Mouse (Mus musculus): Measurements from ENCODE around the gene Nme4.
"Not testable (repeated sequence)": the region's sequence is repeated elsewhere in the genome, so short reads cannot be mapped to it uniquely, and the experiment has no call there.

Gene Nme4

DNA sequence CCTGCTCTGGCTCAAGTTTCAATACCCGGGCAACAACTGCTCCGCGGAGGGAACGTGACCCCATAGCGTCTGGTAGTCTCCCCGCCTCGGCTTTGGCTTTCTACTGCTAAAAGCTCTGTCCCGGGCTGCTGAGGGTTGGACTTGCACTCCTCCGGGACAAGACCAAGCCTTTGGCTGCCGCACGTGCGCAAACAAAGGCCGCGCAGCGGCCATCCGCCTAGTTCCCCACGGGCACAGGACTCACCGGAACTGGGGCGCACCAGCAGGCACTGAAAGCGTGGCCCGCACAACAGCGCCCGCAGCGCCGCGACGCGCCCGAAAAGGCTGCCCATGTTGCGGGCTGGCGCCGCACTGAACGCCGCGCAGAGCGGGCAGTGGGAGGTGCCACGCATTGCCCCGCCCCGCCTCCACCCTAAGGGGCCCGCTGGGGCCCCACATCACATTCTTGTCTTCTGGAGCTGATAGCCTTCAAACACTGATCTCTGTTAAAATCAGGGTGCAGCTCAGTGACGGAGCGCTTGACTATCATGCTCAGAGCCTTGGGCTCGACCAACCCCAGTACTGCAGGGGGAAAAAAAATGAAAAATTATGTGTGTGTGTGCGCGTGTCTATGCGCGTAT is at the start of gene Nme4:
TSS of gene Nme4 (minus strand) at position 482 of the 620 bp plus-strand sequence.
- DNase-seq (ENCODE audit: low spot score), result peak; percentile 49

DNA sequence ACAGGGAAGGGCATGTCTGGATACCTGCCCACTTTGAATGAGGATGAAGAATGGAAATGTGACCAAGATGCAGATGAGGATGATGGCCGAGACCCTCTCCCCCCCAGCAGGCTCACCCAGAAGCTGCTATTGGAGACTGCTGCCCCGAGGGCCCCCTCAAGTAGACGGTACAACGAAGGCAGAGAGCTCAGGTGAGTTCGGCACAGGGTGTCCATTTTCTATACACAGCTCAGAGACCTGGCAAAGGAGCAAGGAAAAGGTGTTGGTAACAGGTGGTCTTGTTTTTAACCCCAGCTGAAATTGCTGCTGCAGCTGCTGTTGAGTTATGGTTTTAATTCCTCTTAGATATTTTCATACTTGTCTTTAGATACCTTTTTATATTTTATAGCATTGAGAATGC is 48.0 kb upstream of the Nme4 start:
- DNase-seq (ENCODE audit: low spot score), result no peak

DNA sequence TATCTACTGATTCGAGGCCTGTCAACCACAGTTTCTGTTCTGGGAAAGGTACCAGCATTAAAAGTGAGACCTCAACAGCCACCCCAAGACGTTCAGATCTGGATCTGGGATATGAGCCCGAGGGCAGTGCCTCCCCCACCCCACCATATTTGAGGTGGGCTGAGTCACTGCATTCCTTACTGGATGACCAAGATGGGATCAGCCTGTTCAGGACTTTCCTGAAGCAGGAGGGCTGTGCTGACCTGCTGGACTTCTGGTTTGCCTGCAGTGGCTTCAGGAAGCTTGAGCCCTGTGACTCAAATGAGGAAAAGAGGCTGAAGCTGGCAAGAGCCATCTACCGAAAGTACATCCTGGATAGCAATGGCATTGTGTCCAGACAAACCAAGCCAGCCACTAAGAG is 47.4 kb upstream of the Nme4 start:
- no peak for DNase-seq (ENCODE audit: low spot score)

DNA sequence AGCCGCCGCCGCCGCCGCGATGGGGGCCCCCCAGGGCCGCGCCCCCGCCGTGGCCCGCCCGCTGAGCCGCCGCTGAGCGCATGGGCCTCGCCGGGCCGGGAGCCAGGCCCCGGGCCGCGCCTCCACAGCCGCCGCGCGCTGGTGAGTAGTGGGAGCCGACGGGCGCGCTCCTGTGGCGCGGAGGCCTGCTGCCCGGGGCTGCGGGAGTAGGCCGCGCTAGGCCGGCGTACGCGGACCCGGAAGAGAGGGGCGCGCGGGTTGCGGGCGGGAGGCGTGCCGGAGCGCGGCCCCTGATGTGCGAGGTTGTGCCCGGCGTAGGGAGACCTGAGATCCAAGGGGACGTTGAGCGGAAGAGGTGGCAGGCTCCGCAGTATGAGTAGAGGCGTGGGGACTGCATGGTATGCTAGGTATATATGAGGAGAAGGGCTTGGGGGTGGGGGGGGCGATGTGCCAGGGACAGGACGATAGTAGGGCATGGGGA is 43.5 kb upstream of the Nme4 start:
- peak; percentile 68 for DNase-seq (ENCODE audit: low spot score)

DNA sequence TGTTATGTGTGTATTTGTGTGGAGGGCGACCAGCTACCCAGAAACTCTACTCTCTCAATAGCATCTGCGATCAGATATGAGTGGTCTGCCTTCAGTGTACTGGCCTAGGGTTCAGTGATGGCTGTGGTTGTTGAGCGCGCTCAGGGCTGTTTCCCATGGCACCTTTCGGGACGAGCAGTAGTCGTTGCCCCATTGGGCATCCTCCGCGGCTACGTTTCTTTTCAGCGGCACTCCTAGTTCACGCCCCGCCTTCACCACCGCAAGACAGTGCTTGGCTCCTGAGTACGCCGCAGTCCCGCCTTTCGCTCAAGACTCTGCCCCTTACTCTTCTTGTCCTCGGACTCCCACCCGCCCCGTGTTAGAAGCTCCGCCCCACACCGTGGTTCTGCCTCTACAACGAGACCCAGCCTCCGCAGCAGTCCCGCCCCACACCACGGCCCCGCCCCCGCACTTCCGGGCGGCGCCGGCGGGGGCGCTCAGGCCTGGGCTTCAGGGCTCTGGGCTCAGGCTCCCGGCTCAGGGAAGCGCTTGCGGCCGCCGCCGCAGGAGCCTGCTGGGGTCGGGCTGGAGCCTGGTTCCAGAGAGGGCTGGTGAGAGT is 42.9 kb upstream of the Nme4 start, which contains the start of gene Axin1:
TSS of gene Axin1 (plus strand) at position 450 of the 598 bp plus-strand sequence.
- peak; percentile 98 for DNase-seq (ENCODE audit: low spot score)

DNA sequence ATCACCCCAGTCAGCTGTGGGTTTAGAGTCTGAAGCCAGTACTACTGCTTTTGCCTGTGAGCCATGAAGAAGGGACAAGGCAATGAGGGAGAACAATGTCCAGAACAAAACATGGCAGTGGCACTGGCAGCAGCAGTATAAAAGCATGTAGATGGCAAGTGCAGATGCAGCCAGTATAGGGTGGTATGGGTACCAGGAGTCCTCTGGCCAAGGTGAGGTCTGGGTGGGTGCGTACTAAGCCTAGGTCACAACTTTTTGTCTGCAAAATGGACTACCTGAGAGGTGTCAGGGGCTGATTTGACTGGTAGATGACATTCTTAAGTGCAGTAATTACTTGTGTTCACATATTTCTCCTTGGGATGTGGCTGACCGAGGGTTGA is 42.3 kb upstream of the Nme4 start:
- no peak for DNase-seq (ENCODE audit: low spot score)

DNA sequence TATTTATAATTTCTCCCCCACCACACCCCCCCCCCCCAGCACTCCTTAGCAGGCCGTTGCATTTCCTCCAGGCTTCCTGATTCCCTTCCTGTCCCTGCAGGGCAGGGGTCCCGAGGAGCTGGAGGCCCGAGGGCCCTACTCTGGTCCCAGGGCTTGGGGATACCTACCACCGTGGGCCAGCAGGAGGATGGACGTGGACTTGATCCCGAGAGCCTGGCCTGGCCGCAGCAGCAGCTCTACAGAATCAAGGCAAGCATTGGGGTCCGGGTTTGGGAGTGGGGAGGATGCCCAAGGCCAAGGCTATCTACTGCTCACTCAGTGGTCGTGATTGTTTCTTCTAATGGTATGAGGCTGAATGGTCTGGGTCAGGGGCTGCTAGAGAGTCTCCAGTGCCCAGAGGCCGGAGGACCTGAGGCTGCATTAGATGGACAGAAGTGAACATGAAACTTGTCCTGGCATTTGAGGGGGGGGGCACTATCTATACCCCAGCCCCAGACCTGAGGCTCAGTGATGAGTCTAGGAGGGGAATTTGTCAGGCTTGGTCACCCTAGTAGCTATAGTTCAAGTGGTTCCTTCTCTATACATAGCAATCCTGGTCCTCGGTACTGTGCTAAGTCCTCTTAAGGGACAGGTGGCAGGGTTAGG is 41.8 kb upstream of the Nme4 start:
- DNase-seq (ENCODE audit: low spot score), result no peak

DNA sequence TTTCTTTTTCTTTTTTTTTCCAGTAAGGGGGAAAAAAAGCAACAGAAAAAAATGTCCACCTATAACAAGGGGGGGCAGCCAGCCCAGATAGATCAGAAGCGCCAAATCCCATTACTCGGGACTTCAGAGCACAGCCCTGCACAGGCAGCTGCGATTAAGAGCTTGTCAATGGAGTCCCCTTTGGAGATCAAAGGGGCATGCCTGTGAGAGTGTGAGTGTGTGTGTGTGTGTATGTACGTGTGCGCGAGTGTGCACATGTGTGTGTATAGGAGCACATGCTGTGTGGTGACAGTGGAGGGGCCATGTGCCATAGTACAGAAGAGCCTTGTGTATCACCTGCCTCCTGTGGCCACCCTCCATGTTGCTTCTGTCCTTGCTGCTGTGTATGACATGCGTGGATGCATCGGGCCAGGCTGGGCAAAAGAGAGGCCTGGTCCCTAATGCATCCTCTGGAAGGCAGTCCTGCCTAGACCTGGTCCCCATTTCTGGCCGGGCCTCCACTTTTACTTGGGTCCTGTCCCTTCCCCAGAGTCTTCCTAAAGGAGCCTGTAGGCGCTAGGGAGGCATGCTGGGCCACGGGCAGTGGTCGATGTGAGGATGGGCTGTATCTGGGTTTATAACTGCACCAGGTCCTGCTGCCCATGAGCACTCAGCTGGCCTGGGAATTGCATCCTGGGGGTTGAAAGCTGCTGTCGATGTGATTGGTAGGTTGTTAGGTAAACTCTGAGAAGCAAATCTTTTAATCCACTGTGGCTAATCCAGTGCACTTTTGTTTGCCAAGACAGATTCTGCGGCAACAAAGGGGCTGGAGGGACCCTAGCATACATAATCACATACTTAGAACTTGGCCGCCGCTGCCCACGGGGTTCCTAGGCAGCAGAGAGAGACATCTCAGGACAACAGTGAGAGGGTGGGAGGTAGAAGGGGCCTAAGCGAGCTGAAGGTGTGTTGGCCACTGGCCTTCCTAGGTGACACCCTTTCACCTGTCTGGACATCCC is 36.8 kb upstream of the Nme4 start:
- no peak for DNase-seq (ENCODE audit: low spot score)

DNA sequence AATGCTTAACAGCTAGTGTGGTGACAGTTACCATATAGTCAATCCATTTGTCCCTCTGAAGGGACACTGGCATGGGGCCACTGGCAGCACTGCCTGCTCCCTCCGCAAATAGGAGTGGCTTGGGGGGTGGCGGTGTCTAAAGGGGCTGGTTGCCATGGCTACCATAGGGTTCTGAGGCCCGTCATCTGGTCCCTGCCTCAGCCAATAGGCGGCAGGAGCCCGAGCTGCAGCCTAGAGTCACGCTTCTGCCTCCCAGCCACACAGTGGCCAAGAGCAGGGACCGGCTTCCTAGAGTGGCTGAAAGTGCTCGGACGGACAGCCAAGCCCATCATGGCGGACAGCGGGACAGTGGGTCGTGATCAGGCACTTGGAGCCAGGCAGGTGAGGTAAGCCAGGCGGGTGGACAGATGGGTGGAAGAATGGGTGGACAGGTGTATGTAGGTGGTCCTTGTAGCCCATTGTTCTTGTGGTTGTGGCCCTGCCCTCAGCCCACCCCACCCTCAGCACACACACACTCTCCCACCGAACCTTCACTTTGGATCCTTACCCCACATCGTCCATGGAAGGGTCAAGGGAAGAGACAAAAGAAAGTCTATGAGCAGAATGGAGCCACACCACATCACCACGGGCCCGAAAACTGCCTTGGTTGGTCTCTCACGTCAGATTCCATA is 35.8 kb upstream of the Nme4 start:
- DNase-seq (ENCODE audit: low spot score), result no peak

DNA sequence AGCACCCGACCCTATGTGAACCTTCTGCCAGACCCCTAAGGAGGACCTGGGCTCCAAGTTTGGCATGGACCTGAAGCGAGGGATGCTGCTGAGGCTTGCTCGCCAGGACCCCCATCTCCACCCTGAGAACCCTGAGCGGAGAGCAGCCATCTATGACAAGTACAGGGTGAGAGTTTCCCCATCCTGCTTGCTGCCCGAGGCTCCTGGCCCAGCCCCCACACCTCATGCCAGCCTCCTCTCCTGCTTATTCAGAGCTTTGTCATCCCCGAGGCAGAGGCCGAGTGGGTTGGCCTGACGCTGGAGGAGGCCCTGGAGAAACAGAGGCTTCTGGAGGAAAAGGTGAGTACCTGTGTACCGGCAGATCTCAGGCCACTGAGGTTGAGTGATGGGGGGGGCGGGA is 29.8 kb upstream of the Nme4 start:
- no peak for DNase-seq (ENCODE audit: low spot score)

DNA sequence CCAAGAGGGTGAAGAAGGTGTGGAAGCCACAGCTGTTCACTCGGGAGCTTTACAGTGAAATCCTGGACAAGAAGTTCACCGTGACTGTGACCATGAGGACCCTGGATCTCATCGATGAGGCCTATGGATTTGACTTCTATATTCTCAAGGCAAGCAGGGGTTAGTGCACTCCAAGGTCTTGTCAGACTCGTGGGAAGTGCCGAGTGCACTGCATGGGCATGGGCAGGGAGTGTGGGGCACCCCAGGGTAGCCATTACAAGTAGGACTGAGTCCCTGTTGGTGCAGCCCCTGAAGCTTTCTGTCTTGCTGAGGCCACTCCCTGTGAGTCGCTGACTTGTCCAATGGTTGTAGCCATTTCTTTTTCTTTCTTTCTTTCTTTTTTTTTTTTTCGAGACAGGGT is 29.2 kb upstream of the Nme4 start:
- no peak for DNase-seq (ENCODE audit: low spot score)

DNA sequence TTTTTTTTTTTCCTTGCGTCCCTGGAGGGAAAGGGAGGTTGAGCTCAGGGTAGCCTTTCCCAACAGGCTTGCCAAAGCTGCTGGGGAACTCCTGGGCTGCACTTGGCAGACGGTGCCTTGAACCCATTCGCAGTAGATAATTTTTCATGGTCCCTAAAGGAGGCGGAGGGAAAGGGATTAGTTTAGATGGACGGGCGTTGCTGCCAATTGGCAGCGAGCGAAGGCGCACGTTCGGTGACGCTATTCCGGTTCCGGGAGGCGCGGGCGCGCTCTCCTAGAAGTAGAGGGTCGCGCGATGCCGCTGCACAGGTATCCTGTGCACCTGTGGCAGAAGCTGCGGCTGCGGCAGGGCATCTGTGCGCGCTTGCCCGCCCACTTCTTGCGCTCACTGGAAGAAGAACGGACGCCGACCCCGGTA is 27.9 kb upstream of the Nme4 start, which contains the start of gene Mrpl28:
TSS of gene Mrpl28 (plus strand) at position 234 of the 418 bp plus-strand sequence.
- DNase-seq (ENCODE audit: low spot score), result peak; percentile 96

DNA sequence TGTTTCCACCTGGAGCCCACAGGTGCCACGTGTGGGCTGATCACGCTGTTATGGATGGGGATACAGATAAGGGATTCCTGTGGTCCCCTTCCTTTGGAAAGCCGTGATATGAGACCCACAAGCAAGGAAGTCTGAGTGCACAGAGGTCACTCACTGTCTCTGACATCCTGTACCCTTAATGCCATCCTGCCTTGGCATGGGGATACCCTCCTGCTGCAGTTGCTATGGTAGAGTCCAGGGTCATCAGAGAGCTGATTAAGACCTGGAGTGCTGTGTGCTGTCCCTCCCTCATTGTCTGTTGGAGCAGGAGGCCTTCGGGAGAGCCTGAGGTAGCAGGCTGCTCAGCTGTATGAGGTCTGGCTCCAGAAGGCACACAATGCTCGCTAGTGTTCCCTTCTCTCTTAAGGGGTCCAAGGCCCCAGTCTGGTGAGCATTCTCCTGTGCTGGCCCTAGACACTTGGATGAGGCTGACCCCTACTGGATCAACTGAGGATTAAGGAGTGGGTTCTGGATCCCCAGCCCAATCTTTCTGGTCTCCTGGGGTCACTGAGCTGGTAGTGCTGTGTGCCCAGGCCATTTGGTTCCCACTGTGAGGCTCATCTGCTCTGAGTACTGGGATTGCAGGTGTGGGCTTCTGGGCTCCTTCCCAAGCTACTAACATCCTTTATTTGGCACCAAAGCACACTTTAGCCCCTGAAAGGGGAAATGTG is 27.2 kb upstream of the Nme4 start:
- DNase-seq (ENCODE audit: low spot score), result no peak

DNA sequence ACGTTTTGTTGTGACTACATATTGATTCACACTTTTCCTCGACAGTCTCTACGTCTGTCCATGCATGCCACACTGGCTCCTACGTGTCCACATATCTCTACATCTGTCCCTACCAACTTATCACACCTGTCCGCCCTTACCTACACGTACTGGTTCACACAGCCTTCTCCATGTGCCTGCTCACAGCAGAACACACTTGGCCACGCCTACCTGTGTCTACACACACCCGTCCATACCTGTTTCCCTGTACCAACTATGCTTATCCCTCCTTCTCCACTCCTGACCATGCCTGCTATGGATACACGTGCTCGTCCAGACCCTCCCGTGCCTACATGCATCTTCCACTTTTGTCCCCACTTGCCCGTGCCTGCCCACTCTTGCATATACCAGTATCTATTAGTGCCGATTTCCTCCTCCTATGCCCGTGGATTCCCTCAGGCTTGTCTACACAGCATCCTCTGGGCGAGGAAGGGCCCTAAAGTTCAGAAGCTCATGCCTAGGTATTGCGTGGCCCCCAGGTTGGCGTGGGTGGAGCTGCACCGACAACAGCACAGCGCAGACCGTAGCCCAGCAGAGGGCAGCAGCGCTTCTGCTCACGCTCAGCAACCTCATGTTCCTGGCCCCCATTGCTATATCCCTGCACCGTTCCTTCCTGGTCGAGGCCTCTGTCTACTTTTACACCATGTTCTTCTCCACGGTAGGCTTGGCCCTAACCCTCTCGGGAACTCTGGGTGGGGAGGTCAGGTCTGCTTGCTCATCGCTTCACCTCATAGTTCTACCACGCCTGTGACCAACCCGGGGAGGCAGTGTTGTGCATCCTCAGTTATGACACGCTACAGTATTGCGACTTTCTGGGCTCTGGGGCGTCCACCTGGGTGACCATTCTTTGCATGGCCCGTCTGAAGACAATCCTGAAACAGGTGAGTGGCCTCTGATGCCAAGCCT is 24.6 kb upstream of the Nme4 start:
- DNase-seq (ENCODE audit: low spot score), result peak; percentile 70

DNA sequence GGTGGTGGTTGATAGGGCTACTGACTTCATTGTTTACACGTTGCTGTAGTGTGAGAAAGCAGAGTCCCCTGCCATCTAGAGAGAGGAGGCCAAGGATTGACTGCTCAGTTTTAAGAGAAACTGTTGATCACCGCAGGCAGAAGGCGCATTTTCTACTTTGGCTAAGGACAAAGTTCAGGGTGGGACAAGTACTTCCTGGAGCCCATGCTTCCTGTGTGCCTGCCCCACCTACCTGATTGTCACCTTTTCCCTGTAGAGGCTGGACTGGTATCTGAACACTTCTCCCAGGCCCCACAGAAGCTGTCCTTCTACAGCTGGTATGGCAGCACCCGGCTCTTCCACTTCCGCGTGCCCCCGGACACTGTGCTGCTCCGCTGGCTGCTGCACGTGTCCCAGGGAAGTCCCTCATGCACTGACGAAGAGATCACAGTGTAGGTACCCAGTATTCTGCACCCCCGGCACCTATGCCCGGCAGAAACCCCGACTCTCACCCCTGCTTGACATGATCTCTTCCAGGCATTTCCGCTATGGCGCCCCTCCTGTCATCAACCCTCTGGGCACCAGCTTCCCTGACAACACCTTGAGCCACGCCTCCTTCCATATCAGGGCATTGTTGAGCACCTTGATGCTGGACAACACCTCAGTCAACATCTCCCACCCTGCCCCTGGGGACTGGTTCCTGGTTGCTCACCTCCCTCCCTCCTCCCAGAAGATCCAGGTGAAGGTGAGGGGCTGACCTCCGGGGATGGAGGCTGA is 21.3 kb upstream of the Nme4 start:
- no peak for DNase-seq (ENCODE audit: low spot score)

DNA sequence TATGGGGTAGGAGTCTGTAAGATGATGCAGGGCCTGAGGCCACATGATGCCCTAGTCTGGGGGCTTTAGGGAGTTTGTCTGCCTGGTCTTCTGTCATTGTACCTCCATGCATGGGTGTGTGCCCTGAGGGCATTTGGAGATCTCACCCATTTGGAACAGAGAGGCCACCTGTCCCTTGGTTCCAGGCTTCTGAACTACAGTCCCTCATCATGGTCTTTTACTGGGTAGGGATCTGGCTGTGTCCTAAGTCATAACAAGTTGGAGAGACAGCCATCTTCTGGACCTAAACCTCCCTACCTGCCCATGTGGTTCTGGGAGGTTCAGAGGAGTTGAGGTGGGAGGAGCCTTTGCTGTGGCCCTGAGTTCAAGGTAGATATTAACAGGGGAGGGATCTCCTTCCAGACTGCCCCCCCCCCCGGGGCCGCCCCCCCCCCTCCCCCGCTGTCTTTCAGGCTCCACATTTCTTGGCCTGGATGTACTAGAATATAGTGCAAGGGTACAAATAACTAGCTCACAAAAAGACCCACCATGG is 20.6 kb upstream of the Nme4 start:
- no peak for DNase-seq (ENCODE audit: low spot score)

DNA sequence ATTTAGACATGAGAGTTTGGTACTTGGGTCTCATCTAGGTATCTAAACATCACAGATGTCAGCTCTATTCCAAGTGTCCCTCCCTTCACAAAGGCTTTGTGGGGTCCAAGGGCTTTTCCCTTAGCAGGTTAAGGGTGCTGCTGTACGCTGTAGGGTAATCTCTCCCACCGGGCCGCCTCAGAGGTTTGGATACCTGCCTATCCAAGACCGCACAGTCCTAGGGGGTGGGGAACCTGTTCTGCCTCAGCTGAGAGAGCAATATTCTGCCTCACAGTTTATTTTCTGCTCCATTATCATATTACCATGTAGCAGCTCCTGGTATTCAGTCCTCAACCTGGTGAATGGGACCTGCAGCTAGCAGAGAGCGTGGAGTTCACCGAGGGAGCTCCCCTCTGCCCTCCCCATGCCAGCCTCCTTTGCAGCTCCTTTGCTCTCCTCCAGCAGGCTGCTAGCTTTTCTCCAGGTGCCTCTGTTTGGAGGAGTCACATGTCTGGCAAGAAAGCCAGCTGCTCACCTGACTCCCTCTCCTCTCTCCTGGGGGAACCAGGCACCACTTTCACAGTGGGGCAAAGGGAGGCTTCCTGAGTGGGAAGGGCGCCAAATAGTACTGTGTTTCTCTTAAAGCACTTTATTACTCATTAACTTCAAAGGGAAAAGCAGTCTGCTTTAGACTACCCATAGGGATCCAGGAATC is 19.9 kb upstream of the Nme4 start:
- no peak for DNase-seq (ENCODE audit: low spot score)

DNA sequence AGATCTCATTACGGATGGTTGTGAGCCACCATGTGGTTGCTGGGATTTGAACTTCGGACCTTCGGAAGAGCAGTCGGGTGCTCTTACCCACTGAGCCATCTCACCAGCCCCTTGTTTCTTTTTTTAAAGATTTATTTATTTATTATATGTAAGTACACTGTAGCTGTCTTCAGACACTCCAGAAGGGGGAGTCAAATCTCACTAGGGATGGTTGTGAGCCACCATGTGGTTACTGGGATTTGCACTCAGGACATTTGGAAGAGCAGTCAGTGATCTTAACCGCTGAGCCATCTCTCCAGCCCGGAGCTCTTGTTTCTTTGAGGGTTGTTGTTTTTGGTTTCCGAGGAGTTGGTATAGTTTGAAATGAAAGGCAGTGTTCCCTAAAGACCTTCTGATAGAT is 19.1 kb upstream of the Nme4 start:
- not testable (repeated sequence) for DNase-seq (ENCODE audit: low spot score)
